Mouse (Mus musculus) E14TG2a.4 (cell line): Measurements from ENCODE around the gene Foxn3.

ENCODE experiments used
- CTCF ChIP-seq: conservative IDR thresholded peaks from 2 replicates; pipeline ENCODE4 v1.5.1; 2014; ENCODE audit warnings: low read length
- NANOG ChIP-seq: IDR thresholded peaks from 2 replicates; pipeline ENCODE4 v1.6.1; 2014; ENCODE audit warnings: borderline replicate concordance, low read length, mixed read lengths

- TF ChIP-seq NANOG (no peak), CTCF (no peak)
Observed at GRCm38 (mm10) chr12:99353692-99354091, 209.7 kb downstream of the Foxn3 start.
